Mouse (Mus musculus): ENCODE results near the gene Cox19.
"Not testable (repeated sequence)": the region's sequence is repeated elsewhere in the genome, so short reads cannot be mapped to it uniquely, and the experiment has no call there.

The Cox19 gene

DNA sequence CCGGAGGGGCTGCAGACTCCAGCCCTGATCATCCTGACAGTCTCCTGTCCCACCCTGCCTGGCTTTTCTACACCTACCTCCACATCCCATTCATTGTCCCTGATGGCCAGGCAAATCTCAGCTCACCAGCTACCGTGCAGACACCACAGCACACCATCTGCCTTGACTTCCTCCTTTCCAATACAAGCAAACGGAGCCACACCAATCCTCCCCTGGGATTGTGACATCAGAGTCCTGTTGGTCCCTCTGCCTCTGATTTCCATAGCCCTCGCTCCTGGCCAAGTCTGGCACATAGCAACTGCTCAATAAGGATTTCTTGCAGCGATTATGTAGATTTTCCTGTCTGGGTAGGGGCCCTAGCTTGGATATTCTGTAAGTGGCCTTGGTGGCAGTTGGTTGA is at the start of gene Cox19:
Gene Cox19 (minus strand): TSS at position 285 of the 400 bp plus-strand sequence.
- no peak for DNase-seq

GRCm38 (mm10) chr5:139399991-139400390 is 48.8 kb upstream of the Cox19 start:
- DNase-seq: peak in 1 of 2 experiments; percentile 34

GRCm38 (mm10) chr5:139398786-139399185 is 47.6 kb upstream of the Cox19 start:
- DNase-seq: no peak

GRCm38 (mm10) chr5:139397959-139398753 is 46.9 kb upstream of the Cox19 start:
- peak; percentile 94 to 97 for DNase-seq

- DNase-seq: no peak
Measured at GRCm38 (mm10) chr5:139397359-139397916, 46.2 kb upstream of the Cox19 start.

- DNase-seq: no peak
Measured at GRCm38 (mm10) chr5:139395528-139395927, 44.3 kb upstream of the Cox19 start.

GRCm38 (mm10) chr5:139394399-139394798 is 43.2 kb upstream of the Cox19 start:
- DNase-seq: no peak

- DNase-seq: peak in 1 of 2 experiments; percentile 45
Measured at GRCm38 (mm10) chr5:139393197-139393588, 42.0 kb upstream of the Cox19 start.

DNA sequence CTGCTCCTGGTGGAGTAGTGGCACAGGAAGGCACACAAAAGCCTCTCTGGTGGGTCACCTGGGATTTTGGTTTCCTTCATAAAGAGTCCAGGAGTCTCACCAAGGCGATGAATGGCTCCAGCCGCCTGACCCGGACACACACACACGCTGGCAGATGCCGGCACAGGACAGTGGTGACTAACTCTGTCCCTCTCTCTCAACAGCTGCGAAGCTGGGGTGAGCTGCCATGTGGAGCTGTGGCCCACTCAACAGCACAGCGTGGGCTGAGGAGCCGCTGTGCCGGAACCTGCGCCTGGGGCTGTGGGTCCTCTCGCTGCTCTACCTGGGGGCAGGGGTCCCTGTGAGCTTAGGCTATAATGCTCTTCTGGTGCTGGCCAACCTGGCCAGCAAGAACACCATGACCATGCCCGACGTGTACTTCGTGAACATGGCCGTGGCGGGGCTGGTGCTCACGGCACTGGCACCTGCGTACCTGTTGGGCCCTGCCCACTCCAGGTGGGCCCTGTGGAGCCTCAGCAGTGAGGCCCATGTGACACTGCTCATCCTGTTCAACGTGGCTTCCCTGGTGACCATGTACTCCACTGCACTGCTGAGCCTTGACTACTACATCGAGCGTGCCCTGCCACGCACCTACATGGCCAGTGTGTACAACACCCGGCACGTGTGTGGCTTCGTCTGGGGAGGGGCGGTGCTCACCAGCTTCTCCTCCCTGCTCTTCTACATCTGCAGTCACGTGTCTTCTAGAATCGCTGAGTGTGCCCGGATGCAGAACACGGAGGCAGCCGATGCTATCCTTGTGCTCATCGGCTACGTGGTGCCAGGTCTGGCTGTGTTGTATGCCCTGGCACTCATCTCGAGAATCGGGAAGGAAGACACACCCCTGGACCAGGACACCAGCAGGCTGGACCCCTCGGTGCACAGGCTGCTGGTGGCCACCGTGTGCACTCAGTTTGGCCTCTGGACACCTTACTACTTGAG is 41.3 kb upstream of the Cox19 start:
- peak in 1 of 2 experiments; percentile 39 for DNase-seq

GRCm38 (mm10) chr5:139391309-139391990 is 40.2 kb upstream of the Cox19 start:
- DNase-seq: peak; percentile 55 to 67

DNA sequence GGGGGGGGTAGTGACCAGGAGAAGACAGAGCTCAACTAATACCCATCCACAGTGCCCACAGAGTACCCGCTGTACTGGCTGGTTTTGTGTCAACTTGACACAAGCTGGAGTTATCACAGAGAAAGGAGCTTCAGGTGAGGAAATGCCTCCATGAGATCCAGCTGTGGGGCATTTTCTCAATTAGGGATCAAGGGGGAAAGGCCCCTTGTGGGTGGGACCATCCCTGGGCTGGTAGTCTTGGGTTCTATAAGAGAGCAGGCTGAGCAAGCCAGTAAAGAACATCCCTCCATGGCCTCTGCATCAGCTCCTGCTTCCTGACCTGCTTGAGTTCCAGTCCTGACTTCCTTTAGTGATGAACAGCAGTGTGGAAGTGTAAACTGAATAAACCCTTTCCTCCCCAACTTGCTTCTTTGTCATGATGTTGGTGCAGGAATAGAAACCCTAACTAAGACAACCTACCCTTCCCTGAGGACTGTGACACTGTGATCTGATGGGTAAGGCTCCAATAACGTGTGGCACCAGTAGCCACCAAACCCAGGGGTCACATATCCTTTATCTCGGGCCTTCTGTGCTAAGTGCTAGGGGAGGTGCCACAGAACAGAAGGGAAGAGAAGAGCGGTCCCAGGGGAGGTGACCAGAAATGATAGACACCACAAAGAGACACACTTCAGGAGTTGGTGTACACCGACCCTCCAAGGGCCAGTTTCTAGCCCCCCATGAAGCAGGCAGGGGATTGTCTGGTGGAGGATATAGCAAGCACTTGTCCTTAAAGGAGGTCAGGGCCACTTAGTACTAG is 39.3 kb upstream of the Cox19 start:
- DNase-seq: not testable (repeated sequence)

- DNase-seq: peak; percentile 63 to 84
Measured at GRCm38 (mm10) chr5:139389676-139390061, 38.5 kb upstream of the Cox19 start.

GRCm38 (mm10) chr5:139388694-139389675 is 37.8 kb upstream of the Cox19 start:
- DNase-seq: peak in 1 of 2 experiments; percentile 60

DNA sequence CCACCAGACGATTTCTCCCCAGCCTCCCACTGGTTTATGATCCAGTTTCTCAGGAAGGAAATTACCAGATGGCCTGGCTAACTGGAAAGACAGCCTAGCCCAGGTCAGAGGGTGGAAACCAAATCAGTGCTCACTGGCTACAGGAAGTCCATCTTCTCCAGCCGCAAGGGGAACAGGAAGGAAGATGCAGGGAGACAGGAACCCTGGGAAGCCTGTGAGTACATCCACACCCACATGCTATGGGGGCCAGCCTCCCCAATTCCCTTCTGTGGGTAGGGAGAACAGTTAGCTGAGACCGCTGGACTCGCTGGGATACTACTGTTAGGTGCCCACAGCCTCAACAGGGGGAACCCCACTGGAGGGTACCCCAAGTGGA is 37.0 kb upstream of the Cox19 start:
- DNase-seq: peak in 1 of 2 experiments; percentile 77

DNA sequence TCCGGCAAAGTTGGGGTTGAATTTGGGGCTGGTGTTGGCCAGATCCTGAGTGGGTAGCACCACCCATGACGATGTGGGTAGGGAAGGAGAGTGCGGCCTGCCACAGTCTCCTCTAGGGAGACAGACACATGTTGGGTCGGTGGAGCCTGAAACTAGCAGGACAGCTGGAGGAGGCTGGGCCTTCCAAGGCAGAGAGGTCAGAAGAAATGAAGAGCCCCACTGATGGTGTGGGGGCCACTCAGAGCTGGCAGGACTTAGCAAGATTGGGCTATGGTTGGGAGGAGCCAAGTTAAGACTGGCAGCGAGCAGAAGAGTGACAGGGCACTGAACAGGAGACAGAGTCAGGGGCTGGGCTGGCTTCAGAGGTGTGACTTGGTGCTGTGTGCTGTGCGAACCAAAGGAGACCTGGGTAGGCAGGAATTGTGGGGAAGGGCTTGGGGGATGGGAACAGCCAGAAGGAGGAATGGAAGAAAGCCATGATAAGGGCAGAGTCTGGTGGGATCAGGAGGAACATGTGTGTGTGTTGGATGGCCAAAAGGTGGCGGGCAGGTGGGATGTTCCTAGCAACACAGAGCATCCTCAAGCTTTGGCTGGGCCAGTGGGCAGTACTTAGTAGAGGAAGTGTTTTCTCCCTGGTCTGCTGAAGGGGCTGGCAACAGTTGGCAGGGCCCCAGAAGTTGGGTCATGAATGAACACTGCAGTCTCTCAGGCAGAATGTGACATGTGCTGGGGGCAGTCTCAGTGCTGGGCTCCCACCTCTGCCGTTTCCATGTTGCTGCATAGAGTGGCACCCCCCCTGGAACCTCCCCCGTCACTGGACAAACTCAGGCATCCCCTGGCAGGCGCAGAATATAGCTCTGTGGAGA is 36.3 kb upstream of the Cox19 start:
- DNase-seq: peak; percentile 58 to 64

GRCm38 (mm10) chr5:139386047-139386446 is 34.8 kb upstream of the Cox19 start:
- DNase-seq: no peak

DNA sequence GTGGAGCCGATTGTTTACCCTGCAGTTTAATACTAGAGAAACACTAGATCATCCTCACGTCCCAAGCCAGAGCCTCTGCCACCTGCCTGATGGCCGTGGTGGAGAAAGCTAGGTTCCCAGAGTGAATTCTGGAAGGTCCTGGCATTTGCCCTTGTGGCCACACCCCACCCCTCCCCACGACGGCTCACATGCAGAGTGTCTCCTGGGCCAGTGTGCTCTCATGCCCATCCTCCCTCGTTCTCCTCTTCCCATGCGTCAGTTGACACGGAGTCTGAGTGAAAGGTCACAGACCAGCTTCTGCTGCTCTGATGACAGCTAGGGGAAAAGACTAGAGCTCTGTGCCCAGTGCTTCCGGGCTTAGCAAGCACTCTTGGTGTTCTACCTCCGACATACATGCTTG is 33.3 kb upstream of the Cox19 start:
- peak; percentile 63 to 90 for DNase-seq

DNA sequence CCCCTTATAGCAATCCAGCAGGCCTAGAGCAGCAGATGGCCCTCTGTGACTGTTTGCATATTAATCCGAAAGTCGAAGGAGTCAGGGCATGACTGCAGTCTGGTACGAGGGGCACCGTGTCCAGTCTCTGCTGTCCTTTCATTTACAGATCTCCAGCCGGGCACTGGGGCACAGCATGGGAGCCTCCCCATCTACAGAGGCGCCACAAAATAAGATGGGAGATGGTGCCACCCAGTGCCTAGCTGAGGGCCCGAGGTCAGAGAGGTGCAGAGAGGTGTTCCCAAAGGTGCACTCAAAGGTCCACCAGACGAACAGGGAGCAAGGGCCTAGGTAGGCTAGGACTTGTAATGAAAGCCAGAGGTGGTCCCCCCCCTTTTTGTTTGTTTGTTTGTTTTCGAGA is 32.0 kb upstream of the Cox19 start:
- DNase-seq: no peak

- peak; percentile 62 to 84 for DNase-seq
Measured at GRCm38 (mm10) chr5:139382760-139383159, 31.5 kb upstream of the Cox19 start.

Data from kidney, postnatal 25 days (tissue).